Comparison of ENCODE assay signal across 10 mouse cellular contexts in genomic region chr11:66188627-66189287, GRCm38 (mm10). TPM values are rescaled to one million over a fixed set of nuclear protein-coding genes. Genes with fewer than 3 reads are reported as not detected.
DNase-seq lines count a peak whose midpoint lies in the region; ATAC-seq and TF ChIP-seq lines count a peak whose summit lies in the region.
"Had no signal": no experiment of that assay in that cellular context is flagged by ENCODE, and none has a peak within 500 bp of the region (broad histone marks: within the 10 kb centered on the region; RNA-seq: fewer than 3 reads in every experiment).

No protein-coding gene starts in this region.

- no peaks in the 10 kb centered on the region for H3K27me3 ChIP-seq in lung, postnatal 0 days (replicated peaks; ENCODE audit: insufficient read depth, low read length)
- H3K27me3 ChIP-seq: Patski had no signal

- H3K4me1 ChIP-seq in lung, postnatal 0 days (ENCODE audit: insufficient read depth, low read depth, low read length) = no peaks in the 10 kb centered on the region

- no peak overlapping the region for H3K4me3 ChIP-seq in lung, postnatal 0 days (ENCODE audit: low read depth, low read length)

- intact Hi-C loops in gastrocnemius, postnatal 14 days (cut with DNase I; ENCODE audit: low total_unique reads) = no loop called here

- peak; percentile 58 for DNase-seq in layer of hippocampus, adult 11-12 months (ENCODE audit: low spot score)
- DNase-seq in layer of hippocampus, adult 9-10 months (ENCODE audit: low spot score) = no peak
- DNase-seq in adrenal gland, adult 2 months = peak; percentile 16
- peak; percentile 46 for DNase-seq in gastrocnemius, postnatal 14 days
- peak; percentile 61 for DNase-seq in kidney, adult 9 months
- peak; percentile 90 for DNase-seq in lung, postnatal 0 days (ENCODE audit: low spot score)
- DNase-seq in embryo, embryonic 10 days (ENCODE audit: low spot score) = no peak

- no peak overlapping the region for H3K4me2 ChIP-seq in lung, postnatal 0 days (replicated peaks; ENCODE audit: low read depth, low read length)

- no peak overlapping the region for H3K9ac ChIP-seq in lung, postnatal 0 days (replicated peaks; ENCODE audit: low read depth)

- no peaks in the 10 kb centered on the region for H3K36me3 ChIP-seq in lung, postnatal 0 days (ENCODE audit: insufficient read depth, low read length)

- no peaks in the 10 kb centered on the region for H3K9me3 ChIP-seq in lung, postnatal 0 days (ENCODE audit: low read length)

- no peak overlapping the region for H3K27ac ChIP-seq in lung, postnatal 0 days (ENCODE audit: low read length)
- H3K27ac ChIP-seq: macrophage had no signal

- 56% methylated on average over 3 of the region's 3 CpGs for WGBS in lung, postnatal 0 days

- ATAC-seq in lung, postnatal 0 days = peak; percentile 93
- ATAC-seq in activated CD4-positive, CD25-positive, alpha-beta regulatory T cell, adult 4 months = no peak
- ATAC-seq: Patski had no signal

- peak; percentile 2 for TF ChIP-seq CTCF in lung, postnatal 0 days (IDR thresholded peaks at IDR 0.05)

- TF ChIP-seq EP300 in lung, postnatal 0 days (IDR thresholded peaks at IDR 0.05) = peak; percentile 69

RNA-seq across cellular contexts. Expression of gene Dnah9, which starts 20.4 kb away (rescaled TPM):
- total RNA-seq in adrenal gland, adult 2 months (2021) = not detected
- not detected in 2 replicates for polyA plus RNA-seq in adrenal gland, adult 2 months (2012; rRNA removed)
- not detected for total RNA-seq in gastrocnemius, postnatal 14 days (2021)
- polyA plus RNA-seq in lung, postnatal 0 days (2015; fragmentation: Nextera tagmentation; extraction: Ambion mirVana) = 1.8 and 1.9 TPM in 2 replicates
- polyA plus RNA-seq in activated CD4-positive, CD25-positive, alpha-beta regulatory T cell, adult 4 months (2017; shearing (Covaris generic)) = under 1 TPM in 1 of 2 experiments, not detected in 1; 0.29 TPM
- polyA plus RNA-seq: macrophage, Patski had no signal

Comparison
In these comparisons a context has a peak if more than half of its experiments do, and no peak if none do; other contexts are left out.
1. DNase-seq: peak in layer of hippocampus, adult 11-12 months (single experiment), adrenal gland, adult 2 months (single experiment), gastrocnemius, postnatal 14 days (single experiment), kidney, adult 9 months (single experiment) and lung, postnatal 0 days (single experiment); none in layer of hippocampus, adult 9-10 months (single experiment) and embryo, embryonic 10 days (single experiment).